Mouse (Mus musculus) limb, embryonic 12.5 days (tissue): Measurements from ENCODE around the gene Efcab2. TPM values are rescaled to one million over a fixed set of nuclear protein-coding genes. Genes with fewer than 3 reads are reported as not detected.

Source experiments
- ATAC-seq: fragments of 200-750 bp; cut with Nextera tagmentation; 2 replicates; pipeline ENCODE4 v1.8.0; 2017; ENCODE audit warnings: low read depth, moderate TSS enrichment; ENCODE audit not compliant: insufficient number of reproducible peaks, insufficient read depth, low FRiP score, low TSS enrichment
- H3K27ac ChIP-seq: fragments of 300-500 bp; sonication (generic); 2 replicates; pipeline ENCODE4 v1.5.1; 2016; ENCODE audit warnings: mild to moderate bottlenecking, moderate library complexity
- H3K27me3 ChIP-seq: fragments of 300-500 bp; sonication (generic); 2 replicates; pipeline ENCODE4 v1.6.1; 2016; ENCODE audit warnings: mild to moderate bottlenecking, moderate library complexity
- H3K36me3 ChIP-seq: fragments of 300-500 bp; sonication (generic); 2 replicates; pipeline ENCODE4 v1.6.1; 2016; ENCODE audit warnings: mild to moderate bottlenecking, moderate library complexity
- H3K4me1 ChIP-seq: fragments of 300-500 bp; sonication (generic); replicated peaks from 2 replicates; pipeline ENCODE4 v1.6.1; 2016
- H3K4me2 ChIP-seq: fragments of 300-500 bp; sonication (generic); 2 replicates; pipeline ENCODE4 v1.6.1; 2016; ENCODE audit warnings: mild to moderate bottlenecking, moderate library complexity
- H3K4me3 ChIP-seq: fragments of 300-500 bp; sonication (generic); replicated peaks from 2 replicates; pipeline ENCODE4 v1.5.1; 2016; ENCODE audit warnings: mild to moderate bottlenecking
- H3K9ac ChIP-seq: fragments of 300-500 bp; sonication (generic); replicated peaks from 2 replicates; pipeline ENCODE4 v1.6.1; 2016; ENCODE audit warnings: mild to moderate bottlenecking, moderate library complexity
- H3K9me3 ChIP-seq: fragments of 300-500 bp; sonication (generic); 2 replicates; pipeline ENCODE4 v1.6.1; 2016; ENCODE audit warnings: mild to moderate bottlenecking, moderate library complexity
- WGBS: fragments of 180-500 bp; shearing (Covaris S2); methylation state at CpG from one replicate; pipeline ENCODE4 v1.1.7; 2016; 5-methylcytosine and 5-hydroxymethylcytosine counted together
- polyA plus RNA-seq: library from polyadenylated mRNA; unstranded; fragments of >200 nt; fragmentation: Nextera tagmentation; extraction: Ambion mirVana; gene quantifications from 2 replicates; pipeline ENCODE4 v1.2.1, GENCODE M21; 2016

Gene Efcab2
- polyA plus RNA-seq, 1 experiment from 2014 or later = 7.1 TPM

DNA sequence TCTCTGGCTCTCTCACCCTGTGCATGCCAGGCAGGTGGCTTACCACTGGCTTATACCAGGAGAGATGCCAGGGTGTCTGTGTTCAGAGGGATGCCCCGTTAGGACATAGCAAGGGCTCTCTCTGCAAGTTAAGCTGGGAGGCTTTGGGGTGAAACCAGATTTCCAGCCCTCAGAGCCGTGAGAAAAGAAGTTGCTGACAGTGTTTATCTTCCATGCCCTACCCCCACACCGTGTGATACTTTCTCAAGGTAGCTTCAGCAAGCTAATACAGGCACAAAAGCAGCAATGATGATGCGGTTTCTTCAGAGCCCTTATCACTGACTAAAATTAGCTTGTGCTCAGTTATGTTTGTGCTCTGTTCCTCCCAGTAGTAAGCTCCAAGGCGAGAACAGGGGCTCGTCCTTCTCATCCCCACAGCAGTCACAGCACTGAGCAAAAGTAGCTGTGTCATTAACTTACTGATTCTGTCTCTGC, 42.4 kb downstream of the Efcab2 start:
- Histone ChIP-seq H3K4me2 (no peak overlapping the region), H3K9ac (no peak overlapping the region), H3K36me3 (no peaks in the 10 kb centered on the region), H3K9me3 (no peaks in the 10 kb centered on the region), H3K27me3 (no peaks in the 10 kb centered on the region), H3K4me1 (no peaks in the 10 kb centered on the region), H3K4me3 (no peak overlapping the region), H3K27ac (no peak overlapping the region)
- 62% methylated on average over 6 of the region's 6 CpGs for WGBS
- ATAC-seq = no peak

DNA sequence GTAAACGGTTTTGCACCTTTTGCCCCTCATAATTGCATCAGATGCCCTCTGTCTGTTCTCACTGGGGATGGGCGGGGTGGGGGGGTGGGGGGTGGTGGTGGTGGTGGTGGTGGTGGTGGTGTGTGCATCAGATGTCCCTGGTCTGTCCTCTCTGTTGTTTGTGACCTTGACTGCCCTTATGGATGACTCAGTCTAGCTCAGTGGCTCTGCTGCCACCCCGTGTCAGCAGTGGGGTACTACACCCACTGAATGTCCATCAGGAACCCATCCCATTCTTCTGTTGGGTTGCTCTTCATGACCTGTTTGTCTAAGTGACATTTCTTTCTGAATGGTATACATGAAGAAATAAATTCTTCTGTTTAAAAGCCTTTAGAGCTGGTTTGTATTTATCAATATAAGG, 43.3 kb downstream of the Efcab2 start:
- no peak overlapping the region for H3K9ac ChIP-seq
- H3K4me1 ChIP-seq = no peaks in the 10 kb centered on the region
- H3K4me3 ChIP-seq = no peak overlapping the region
- no peak for ATAC-seq
- no peak overlapping the region for H3K4me2 ChIP-seq
- H3K27me3 ChIP-seq = no peaks in the 10 kb centered on the region
- no peaks in the 10 kb centered on the region for H3K9me3 ChIP-seq
- WGBS = 18% methylated on average over 3 of the region's 3 CpGs
- no peak overlapping the region for H3K27ac ChIP-seq
- no peaks in the 10 kb centered on the region for H3K36me3 ChIP-seq

DNA sequence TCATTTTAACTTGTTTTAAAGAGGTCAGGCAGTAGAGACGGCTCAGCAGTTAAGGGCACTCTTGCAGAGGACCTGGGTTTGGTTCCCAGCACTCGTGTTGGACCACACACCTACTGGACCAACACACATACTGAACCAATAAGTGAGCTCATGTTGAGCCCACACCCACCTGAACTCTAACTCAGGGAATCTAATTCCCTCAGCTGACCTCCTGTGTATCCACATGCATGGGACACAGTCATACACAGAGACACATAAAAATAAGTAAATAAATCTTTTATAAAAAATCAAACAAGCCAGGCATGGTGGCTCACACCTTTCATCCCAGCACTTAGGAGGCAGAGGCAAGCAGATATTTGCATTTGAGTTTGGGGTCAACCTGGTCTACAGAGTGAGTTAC, 44.0 kb downstream of the Efcab2 start:
- no peaks in the 10 kb centered on the region for H3K36me3 ChIP-seq
- no peak overlapping the region for H3K4me2 ChIP-seq
- no peak for ATAC-seq
- H3K4me3 ChIP-seq = no peak overlapping the region
- no peaks in the 10 kb centered on the region for H3K27me3 ChIP-seq
- 80% methylated on average over 2 of the region's 2 CpGs for WGBS
- no peak overlapping the region for H3K27ac ChIP-seq
- no peaks in the 10 kb centered on the region for H3K4me1 ChIP-seq
- H3K9me3 ChIP-seq = no peaks in the 10 kb centered on the region
- H3K9ac ChIP-seq = no peak overlapping the region

DNA sequence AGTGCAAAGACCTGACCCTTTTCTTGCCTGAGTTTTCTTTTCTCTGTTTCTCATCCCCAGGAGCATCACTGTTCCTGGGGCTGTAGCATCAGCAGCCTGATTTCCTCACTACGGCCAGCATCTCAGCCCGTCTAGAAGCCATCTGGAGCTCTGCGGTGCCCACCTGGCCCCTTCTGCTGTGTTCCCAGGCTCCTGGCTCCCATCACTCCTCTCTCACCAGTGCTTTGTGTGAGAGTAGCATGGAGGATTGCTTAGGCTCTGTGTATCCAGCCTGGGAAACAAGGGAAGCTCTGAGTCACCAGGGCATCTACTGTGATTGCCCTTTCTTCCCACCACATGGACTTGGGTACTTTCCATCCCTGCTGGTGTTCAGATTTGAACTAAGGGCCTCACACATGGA, 48.2 kb downstream of the Efcab2 start:
- no peak for ATAC-seq
- Histone ChIP-seq H3K27me3 (no peaks in the 10 kb centered on the region), H3K36me3 (no peaks in the 10 kb centered on the region), H3K4me1 (no peaks in the 10 kb centered on the region), H3K4me3 (no peak overlapping the region), H3K4me2 (no peak overlapping the region), H3K9ac (no peak overlapping the region), H3K9me3 (no peaks in the 10 kb centered on the region), H3K27ac (no peak overlapping the region)
- WGBS = 92% methylated on average over 3 of the region's 3 CpGs

DNA sequence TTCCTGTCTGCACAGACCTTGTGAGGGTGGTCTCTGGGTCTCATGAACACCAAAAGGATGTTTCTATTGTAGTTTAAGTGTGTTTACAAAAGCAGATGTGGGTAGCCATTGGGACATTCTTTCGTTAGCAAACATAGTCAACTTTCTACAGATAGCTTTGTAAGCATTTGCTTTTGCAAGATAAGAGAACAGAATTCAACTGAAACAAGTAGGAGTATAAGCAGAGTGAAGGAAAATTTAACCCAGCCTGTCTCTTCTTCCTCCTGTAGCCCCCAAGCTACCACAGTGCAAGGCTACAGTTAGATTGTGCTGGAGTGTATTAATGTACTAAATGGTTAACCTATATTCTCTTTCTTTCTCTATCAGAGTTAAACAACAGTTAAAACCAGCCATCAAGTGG, 49.2 kb downstream of the Efcab2 start:
- Histone ChIP-seq H3K4me2 (no peak overlapping the region), H3K27ac (no peak overlapping the region), H3K36me3 (no peaks in the 10 kb centered on the region), H3K4me3 (no peak overlapping the region), H3K9ac (no peak overlapping the region), H3K4me1 (no peaks in the 10 kb centered on the region), H3K27me3 (no peaks in the 10 kb centered on the region), H3K9me3 (no peaks in the 10 kb centered on the region)
- 81% methylated on average over 1 of the region's 1 CpGs for WGBS
- no peak for ATAC-seq

DNA sequence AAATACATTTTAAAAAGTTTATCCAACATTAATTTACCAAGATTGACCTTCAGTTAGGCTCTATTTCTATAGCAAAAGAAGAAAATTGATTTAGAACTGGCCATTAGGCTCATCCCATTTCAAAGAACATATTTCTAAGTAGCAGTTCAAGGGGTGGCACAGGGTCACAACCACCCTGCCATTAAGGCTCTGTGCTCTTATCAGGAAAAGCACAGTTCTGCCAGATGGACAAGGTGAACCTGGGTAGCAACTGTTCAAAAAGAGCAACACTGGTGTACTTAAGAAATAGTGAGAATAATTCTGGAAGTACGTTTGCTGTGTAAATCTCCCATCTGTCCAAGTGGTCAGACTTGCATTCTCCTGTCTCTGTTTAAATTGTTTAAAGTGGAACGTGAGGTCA, 52.1 kb downstream of the Efcab2 start:
- Histone ChIP-seq H3K9ac (no peak overlapping the region), H3K27ac (no peak overlapping the region), H3K4me1 (no peaks in the 10 kb centered on the region), H3K27me3 (no peaks in the 10 kb centered on the region), H3K36me3 (no peaks in the 10 kb centered on the region), H3K9me3 (no peaks in the 10 kb centered on the region), H3K4me3 (no peak overlapping the region), H3K4me2 (no peak overlapping the region)
- ATAC-seq = no peak
- 76% methylated on average over 2 of the region's 2 CpGs for WGBS

DNA sequence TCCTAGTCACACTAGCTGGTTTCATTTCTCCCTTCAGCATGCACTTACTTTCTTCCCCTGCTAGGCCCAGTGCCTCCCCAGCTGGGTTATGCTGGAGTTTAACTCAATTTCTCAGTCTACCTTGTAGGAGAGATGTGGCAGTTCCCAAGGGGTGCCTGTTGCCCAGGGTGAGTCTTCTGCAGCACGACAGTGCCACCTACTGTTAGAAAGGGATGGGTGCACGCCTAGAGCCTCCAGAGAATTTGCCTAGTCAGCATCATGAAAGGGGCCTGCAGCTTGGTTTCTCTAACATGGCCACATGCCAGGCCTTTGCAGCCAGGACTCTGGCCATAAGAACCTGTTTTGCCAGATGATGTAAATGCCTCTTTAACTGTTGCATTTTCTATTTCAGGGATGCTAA, 57.8 kb downstream of the Efcab2 start:
- H3K4me3 ChIP-seq = no peak overlapping the region
- 2% methylated on average over 2 of the region's 2 CpGs for WGBS
- no peaks in the 10 kb centered on the region for H3K27me3 ChIP-seq
- ATAC-seq = peak; percentile 82
- peaks cover 8% of the 10 kb centered on the region for H3K4me1 ChIP-seq
- H3K9me3 ChIP-seq = no peaks in the 10 kb centered on the region
- H3K9ac ChIP-seq = no peak overlapping the region
- H3K36me3 ChIP-seq = no peaks in the 10 kb centered on the region
- H3K4me2 ChIP-seq = no peak overlapping the region
- H3K27ac ChIP-seq = no peak overlapping the region

DNA sequence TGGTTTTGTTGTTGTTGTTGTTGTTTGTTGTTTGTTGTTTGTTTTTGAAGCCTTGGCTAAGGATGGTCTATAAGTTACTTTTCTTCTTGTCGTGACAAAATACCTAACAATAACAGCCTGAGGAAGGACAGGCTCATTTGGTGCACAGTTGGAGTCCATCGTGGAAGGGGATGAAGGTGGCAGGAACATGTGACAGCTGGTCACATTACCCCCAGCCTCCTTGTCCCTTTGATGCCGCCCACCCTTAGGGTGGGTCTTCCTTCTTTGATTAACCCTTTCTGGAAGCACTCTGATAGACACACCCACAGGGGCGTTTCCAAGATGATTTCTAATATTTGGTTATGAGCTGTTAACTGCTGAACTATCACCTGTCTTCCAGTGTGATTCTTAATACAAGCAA, 58.3 kb downstream of the Efcab2 start:
- no peaks in the 10 kb centered on the region for H3K9me3 ChIP-seq
- no peak overlapping the region for H3K4me2 ChIP-seq
- no peak overlapping the region for H3K27ac ChIP-seq
- ATAC-seq = peak; percentile 68; the same call in 1 of the 2 replicates
- H3K9ac ChIP-seq = no peak overlapping the region
- H3K36me3 ChIP-seq = no peaks in the 10 kb centered on the region
- no peaks in the 10 kb centered on the region for H3K27me3 ChIP-seq
- H3K4me3 ChIP-seq = no peak overlapping the region
- H3K4me1 ChIP-seq = peaks cover 8% of the 10 kb centered on the region
- WGBS = 33% methylated on average over 4 of the region's 4 CpGs

DNA sequence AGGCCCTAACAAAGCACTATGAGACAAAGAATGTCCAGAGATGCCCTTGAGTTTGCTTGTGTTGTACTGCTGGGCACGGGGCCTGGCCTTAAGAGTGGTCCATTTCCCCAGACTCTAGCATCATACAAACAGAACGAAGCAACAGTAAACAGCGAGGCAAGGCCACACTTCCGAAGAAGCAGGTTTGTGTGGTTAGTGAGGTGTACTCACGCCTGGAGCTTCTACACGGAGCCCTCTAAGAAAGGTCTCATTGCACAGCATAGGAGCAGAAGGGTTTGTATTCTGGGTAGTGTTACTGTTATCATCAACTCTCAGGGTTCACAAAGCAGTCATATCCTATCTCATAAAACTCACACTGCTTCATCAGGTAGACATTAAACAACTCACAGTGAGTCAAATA, 61.7 kb downstream of the Efcab2 start:
- Histone ChIP-seq H3K27ac (no peak overlapping the region), H3K9me3 (no peaks in the 10 kb centered on the region), H3K36me3 (no peaks in the 10 kb centered on the region), H3K4me3 (no peak overlapping the region), H3K4me1 (peaks cover 8% of the 10 kb centered on the region), H3K27me3 (no peaks in the 10 kb centered on the region), H3K9ac (no peak overlapping the region), H3K4me2 (no peak overlapping the region)
- no peak for ATAC-seq
- WGBS = 77% methylated on average over 6 of the region's 6 CpGs

DNA sequence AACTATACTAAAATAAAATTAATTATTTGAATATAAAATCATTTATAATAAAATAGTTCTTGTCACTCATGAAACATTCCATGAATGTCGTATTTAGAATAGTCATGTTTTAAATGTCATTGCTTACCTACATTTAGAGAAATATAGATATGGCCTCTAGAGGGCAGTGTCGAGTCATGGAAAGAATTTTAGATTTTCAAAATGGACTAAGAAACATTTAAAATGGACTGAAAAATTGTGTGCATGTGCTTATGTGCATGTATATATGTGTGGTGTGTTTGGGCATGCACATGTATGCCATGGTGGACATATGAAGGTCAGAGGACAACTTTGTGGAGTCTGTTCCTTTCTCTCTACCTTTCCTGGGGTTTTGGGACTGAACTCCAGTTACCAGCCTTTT, 62.4 kb downstream of the Efcab2 start:
- H3K4me1 ChIP-seq = peaks cover 8% of the 10 kb centered on the region
- no peaks in the 10 kb centered on the region for H3K27me3 ChIP-seq
- H3K27ac ChIP-seq = no peak overlapping the region
- no peaks in the 10 kb centered on the region for H3K36me3 ChIP-seq
- 12% methylated on average over 2 of the region's 2 CpGs for WGBS
- ATAC-seq = no peak
- no peak overlapping the region for H3K4me3 ChIP-seq
- H3K9ac ChIP-seq = no peak overlapping the region
- no peak overlapping the region for H3K4me2 ChIP-seq
- H3K9me3 ChIP-seq = no peaks in the 10 kb centered on the region

DNA sequence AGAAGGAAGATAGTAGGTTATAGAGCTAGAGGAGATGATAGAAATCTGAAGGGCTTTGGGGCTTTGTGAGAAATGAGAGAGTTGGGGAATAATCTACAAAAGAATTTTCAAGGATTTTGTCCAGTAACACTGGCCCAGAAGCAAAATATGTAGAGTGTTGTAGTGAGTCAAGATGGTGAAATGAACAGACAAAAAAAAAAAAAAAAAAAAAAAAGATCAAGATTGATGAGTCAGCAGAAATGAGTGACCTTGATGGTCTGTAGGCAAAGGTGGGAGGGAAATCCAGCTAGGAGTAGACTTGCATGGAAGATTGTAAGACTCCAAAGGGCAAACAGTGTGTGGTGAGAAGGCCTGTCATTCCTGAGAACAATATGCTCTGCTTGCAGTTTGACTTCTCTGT, 78.0 kb downstream of the Efcab2 start:
- Histone ChIP-seq H3K27ac (no peak overlapping the region), H3K4me2 (no peak overlapping the region), H3K27me3 (no peaks in the 10 kb centered on the region), H3K9ac (no peak overlapping the region), H3K4me3 (no peak overlapping the region), H3K9me3 (no peaks in the 10 kb centered on the region), H3K4me1 (peaks cover 2% of the 10 kb centered on the region), H3K36me3 (no peaks in the 10 kb centered on the region)
- no peak for ATAC-seq

DNA sequence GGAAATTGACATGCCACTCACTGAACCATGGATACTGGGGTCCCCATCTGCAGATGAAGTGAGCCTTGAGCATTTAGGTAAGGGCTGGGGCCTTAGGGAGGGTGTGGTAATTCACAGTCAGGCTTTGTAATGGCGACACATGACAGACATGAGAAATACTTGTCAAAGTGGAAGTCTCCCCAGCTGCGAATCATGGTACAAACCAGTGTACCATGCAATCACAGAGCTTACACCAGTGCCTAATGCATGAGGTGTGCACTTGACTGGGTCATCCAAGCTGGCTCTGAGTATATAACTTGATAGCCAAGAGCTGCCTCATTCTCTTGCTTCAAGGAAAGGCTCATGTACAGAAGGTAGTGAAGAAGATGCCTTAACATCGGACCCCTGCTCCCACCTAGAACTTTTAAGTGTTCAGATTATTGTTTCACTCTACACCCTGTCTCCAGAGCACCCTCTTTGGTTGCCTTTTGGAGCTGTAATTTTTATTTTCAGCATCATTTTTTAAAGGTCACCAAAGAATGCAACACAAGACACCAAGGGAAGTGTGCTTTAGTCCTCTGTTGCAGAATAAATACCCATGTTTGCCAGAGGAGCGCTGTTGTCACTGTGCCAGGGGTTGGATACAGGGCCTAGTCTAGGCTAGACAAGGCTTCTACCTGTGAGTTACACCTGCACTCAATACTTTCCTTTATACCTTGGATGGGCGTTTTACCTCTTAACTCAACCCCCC, 79.4 kb downstream of the Efcab2 start:
- Histone ChIP-seq H3K4me1 (peaks cover 7% of the 10 kb centered on the region), H3K4me3 (no peak overlapping the region), H3K9ac (no peak overlapping the region), H3K27ac (no peak overlapping the region), H3K4me2 (no peak overlapping the region), H3K27me3 (no peaks in the 10 kb centered on the region), H3K9me3 (no peaks in the 10 kb centered on the region), H3K36me3 (no peaks in the 10 kb centered on the region)
- ATAC-seq = no peak
- 86% methylated on average over 5 of the region's 5 CpGs for WGBS
